Mouse (Mus musculus): ENCODE measurements around the gene Dab2ip. TPM values are rescaled to one million over a fixed set of nuclear protein-coding genes. Genes with fewer than 3 reads are reported as not detected.
A peak's percentile ranks its signal among the peaks of the same experiment; 100 is the strongest.

Gene Dab2ip
- polyA plus RNA-seq, 1 experiment from 2014 or later, result 9.1 TPM

DNA sequence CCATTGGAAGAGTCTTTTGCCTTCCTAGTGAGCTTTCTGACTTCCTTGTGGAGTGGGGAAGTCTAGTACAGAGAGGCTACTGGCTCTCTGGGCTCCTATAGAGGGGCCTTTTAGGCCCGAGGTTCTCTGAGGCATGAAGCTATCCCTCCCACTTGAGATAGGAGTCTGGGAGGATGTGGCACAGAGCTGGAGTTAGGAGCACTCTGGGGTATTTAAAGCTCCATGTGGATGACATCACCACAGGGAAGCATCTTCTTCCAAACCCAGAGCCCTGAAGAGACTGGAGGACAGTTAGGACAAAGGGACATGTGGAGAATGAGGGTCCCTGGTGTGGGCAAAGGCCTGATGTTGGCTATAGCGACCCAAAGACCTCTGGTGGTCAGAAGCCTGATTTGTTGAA lies 136.0 kb downstream of the Dab2ip start:
- Histone ChIP-seq H3K4me3 (ENCODE audit: low read depth, low read length) (no peak overlapping the region), H3K36me3 (replicated peaks; ENCODE audit: insufficient read depth, low read length) (no peaks in the 10 kb centered on the region), H3K9ac (replicated peaks) (no peak overlapping the region), H3K4me2 (ENCODE audit: low read depth, low read length) (no peak overlapping the region), H3K27ac (ENCODE audit: low read depth) (no peak overlapping the region), H3K27me3 (ENCODE audit: insufficient read depth, low read length) (no peaks in the 10 kb centered on the region), H3K4me1 (ENCODE audit: insufficient read depth) (peaks cover 52% of the 10 kb centered on the region), H3K9me3 (ENCODE audit: low read length) (no peaks in the 10 kb centered on the region)
- TF ChIP-seq EP300 (IDR thresholded peaks at IDR 0.05; ENCODE audit: low read depth) (no peak), CTCF (IDR thresholded peaks at IDR 0.05; ENCODE audit: low read depth) (no peak)
- DNase-seq (no peak), ATAC-seq (no peak)
- 43% methylated on average over 2 of the region's 2 CpGs for WGBS (ENCODE audit: insufficient replicate concordance)

DNA sequence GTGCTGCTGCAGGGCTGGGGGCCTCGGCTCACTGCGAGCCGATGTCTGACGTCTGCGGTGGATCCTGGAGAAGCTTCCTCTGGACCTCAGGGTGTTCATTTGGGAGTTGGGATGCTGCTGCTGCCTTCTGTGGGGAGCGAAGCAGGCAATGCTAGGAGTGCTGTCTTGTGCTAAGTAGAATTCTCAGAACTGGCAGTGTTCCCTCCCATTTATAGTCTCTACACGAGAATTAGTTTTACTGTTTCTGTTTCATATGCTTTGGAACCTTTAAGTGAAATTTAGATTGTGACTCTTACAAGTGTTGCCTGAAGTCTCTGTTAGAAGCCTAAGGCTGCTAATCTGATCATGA lies 138.1 kb downstream of the Dab2ip start:
- H3K36me3 ChIP-seq (replicated peaks; ENCODE audit: insufficient read depth, low read length), result no peaks in the 10 kb centered on the region
- no peak for TF ChIP-seq EP300 (IDR thresholded peaks at IDR 0.05; ENCODE audit: low read depth)
- 66% methylated on average over 7 of the region's 7 CpGs for WGBS (ENCODE audit: insufficient replicate concordance)
- H3K9me3 ChIP-seq (ENCODE audit: low read length), result no peaks in the 10 kb centered on the region
- DNase-seq (no peak), ATAC-seq (no peak)
- no peaks in the 10 kb centered on the region for H3K27me3 ChIP-seq (ENCODE audit: insufficient read depth, low read length)
- peaks cover 38% of the 10 kb centered on the region for H3K4me1 ChIP-seq (ENCODE audit: insufficient read depth)
- no peak overlapping the region for H3K4me3 ChIP-seq (ENCODE audit: low read depth, low read length)
- H3K4me2 ChIP-seq (ENCODE audit: low read depth, low read length), result no peak overlapping the region
- H3K9ac ChIP-seq (replicated peaks), result 0 out of 2 replicates have a peak overlapping the region, but pooled peaks have one; percentile 4
- peak overlapping the region; percentile 52; the same call in 1 of the 2 replicates for H3K27ac ChIP-seq (ENCODE audit: low read depth)

DNA sequence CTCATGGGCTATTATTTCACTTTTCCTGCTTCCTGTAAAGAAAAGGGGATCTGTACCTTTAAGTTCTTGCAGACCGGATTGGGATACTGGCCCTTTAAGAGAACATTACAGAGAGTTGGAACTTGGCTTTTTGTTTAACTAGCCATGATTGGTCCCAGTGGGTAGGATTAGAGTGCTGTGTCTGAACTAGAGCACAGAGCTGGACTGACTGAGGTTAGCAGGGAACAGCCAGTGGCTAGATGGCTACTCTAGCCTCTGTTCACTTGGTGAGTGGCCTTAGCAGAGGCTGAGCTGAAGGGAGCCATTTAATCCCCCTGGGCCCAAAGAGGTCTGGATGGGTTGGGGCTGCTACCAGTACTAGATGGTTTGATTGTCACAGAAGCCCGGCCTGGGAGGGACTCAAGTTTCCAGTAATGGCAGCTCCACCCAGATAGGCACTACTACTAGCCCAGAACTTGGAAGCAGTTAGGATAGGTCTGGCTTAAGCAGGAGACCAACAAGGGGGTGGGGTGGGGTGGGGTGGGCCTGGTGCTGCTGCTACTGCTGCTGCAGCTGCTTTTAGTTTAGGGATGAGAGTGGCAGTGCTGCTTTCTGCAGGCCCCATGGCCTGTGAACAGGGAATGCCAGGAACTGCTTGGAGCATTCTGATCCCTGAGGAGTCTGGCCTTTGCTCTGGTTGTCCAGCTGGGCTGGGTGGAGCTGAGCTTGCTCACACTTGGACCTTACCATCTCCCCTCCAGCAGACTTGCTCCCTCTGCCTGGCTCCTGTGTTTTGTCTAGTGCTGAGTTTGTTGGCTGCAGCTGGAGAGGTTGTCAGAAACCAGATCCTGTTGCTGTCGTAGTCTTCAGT lies 138.7 kb downstream of the Dab2ip start:
- peak; percentile 73 for ATAC-seq
- Histone ChIP-seq H3K27me3 (ENCODE audit: insufficient read depth, low read length) (no peaks in the 10 kb centered on the region), H3K36me3 (replicated peaks; ENCODE audit: insufficient read depth, low read length) (no peaks in the 10 kb centered on the region), H3K9ac (replicated peaks) (peak overlapping the region; percentile 54; the same call in 1 of the 2 replicates), H3K4me3 (ENCODE audit: low read depth, low read length) (no peak overlapping the region), H3K4me2 (ENCODE audit: low read depth, low read length) (peak overlapping the region; percentile 43), H3K4me1 (ENCODE audit: insufficient read depth) (peaks cover 34% of the 10 kb centered on the region), H3K9me3 (ENCODE audit: low read length) (no peaks in the 10 kb centered on the region), H3K27ac (ENCODE audit: low read depth) (peak overlapping the region; percentile 52; the same call in 1 of the 2 replicates)
- no peak for TF ChIP-seq EP300 (IDR thresholded peaks at IDR 0.05; ENCODE audit: low read depth)
- TF ChIP-seq CTCF (IDR thresholded peaks at IDR 0.05; ENCODE audit: low read depth), result no peak
- 48% methylated on average over 3 of the region's 3 CpGs for WGBS (ENCODE audit: insufficient replicate concordance)
- no peak for DNase-seq

DNA sequence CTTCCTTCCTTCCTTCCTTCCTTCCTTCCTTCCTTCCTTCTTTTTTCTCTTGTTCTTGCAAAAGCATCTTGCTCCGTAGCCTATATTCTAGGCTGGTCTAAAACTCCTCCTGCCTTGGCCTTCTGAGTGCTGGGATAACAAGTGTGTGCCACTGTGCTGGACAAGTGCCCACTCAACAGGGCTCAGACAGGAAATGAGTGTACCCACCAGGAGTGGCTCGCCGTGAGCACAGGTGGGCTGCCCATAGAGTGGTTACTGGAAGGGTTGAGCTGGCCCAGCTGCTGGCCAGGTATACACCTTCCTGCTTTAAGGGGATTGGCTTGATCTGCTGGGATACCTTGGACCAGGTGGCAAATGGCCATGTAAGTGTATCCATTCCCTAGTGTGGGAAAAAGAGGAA lies 139.7 kb downstream of the Dab2ip start:
- H3K4me1 ChIP-seq (ENCODE audit: insufficient read depth), result peaks cover 30% of the 10 kb centered on the region
- no peak for ATAC-seq
- 65% methylated on average over 3 of the region's 3 CpGs for WGBS (ENCODE audit: insufficient replicate concordance)

DNA sequence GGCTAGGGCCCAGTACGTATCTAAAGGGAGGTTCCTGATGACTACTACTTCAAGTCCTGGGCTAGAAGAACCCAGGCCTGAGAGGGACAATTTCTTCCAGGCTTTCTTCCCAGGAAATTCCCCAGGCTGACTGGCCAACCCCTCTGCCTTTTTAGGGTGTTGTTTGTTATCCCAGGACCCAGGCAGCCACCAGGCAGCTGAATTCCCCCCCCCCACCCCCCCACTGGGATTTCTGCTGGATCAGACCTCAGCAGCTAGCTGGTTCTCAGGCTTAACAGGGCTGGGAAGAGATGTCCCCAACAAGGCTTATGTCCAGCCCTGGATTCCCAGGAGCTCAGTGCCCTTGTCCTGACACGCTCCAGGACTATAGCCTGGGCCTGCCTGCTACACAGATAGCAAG lies 142.9 kb downstream of the Dab2ip start:
- Histone ChIP-seq H3K27ac (ENCODE audit: low read depth) (no peak overlapping the region), H3K4me3 (ENCODE audit: low read depth, low read length) (no peak overlapping the region), H3K4me2 (ENCODE audit: low read depth, low read length) (no peak overlapping the region), H3K36me3 (replicated peaks; ENCODE audit: insufficient read depth, low read length) (no peaks in the 10 kb centered on the region), H3K4me1 (ENCODE audit: insufficient read depth) (peaks cover 16% of the 10 kb centered on the region), H3K9me3 (ENCODE audit: low read length) (no peaks in the 10 kb centered on the region), H3K9ac (replicated peaks) (no peak overlapping the region), H3K27me3 (ENCODE audit: insufficient read depth, low read length) (no peaks in the 10 kb centered on the region)
- ATAC-seq, result no peak
- TF ChIP-seq EP300 (IDR thresholded peaks at IDR 0.05; ENCODE audit: low read depth), result no peak
- TF ChIP-seq CTCF (IDR thresholded peaks at IDR 0.05; ENCODE audit: low read depth), result no peak
- WGBS (ENCODE audit: insufficient replicate concordance), result 81% methylated on average over 2 of the region's 2 CpGs
- no peak for DNase-seq

More for the DNA sequence above, 139.7 kb downstream of the Dab2ip start:
- Histone ChIP-seq H3K36me3 (replicated peaks; ENCODE audit: insufficient read depth, low read length) (no peaks in the 10 kb centered on the region), H3K4me2 (ENCODE audit: low read depth, low read length) (no peak overlapping the region), H3K27me3 (ENCODE audit: insufficient read depth, low read length) (no peaks in the 10 kb centered on the region), H3K9me3 (ENCODE audit: low read length) (no peaks in the 10 kb centered on the region), H3K4me3 (ENCODE audit: low read depth, low read length) (no peak overlapping the region), H3K27ac (ENCODE audit: low read depth) (no peak overlapping the region), H3K9ac (replicated peaks) (no peak overlapping the region)
- DNase-seq, result no peak
- TF ChIP-seq CTCF (IDR thresholded peaks at IDR 0.05; ENCODE audit: low read depth) (no peak), EP300 (IDR thresholded peaks at IDR 0.05; ENCODE audit: low read depth) (no peak)

GRCm38 (mm10) chr2:35702001-35702400 lies 143.9 kb downstream of the Dab2ip start:
- H3K4me3 ChIP-seq (ENCODE audit: low read depth, low read length), result no peak overlapping the region
- no peaks in the 10 kb centered on the region for H3K9me3 ChIP-seq (ENCODE audit: low read length)
- no peaks in the 10 kb centered on the region for H3K27me3 ChIP-seq (ENCODE audit: insufficient read depth, low read length)
- no peak overlapping the region for H3K27ac ChIP-seq (ENCODE audit: low read depth)
- ATAC-seq, result no peak
- DNase-seq, result no peak
- H3K4me1 ChIP-seq (ENCODE audit: insufficient read depth), result peaks cover 5% of the 10 kb centered on the region
- no peak overlapping the region for H3K9ac ChIP-seq (replicated peaks)
- no peak for TF ChIP-seq CTCF (IDR thresholded peaks at IDR 0.05; ENCODE audit: low read depth)
- no peak for TF ChIP-seq EP300 (IDR thresholded peaks at IDR 0.05; ENCODE audit: low read depth)
- WGBS (ENCODE audit: insufficient replicate concordance), result 82% methylated on average over 7 of the region's 7 CpGs
- no peak overlapping the region for H3K4me2 ChIP-seq (ENCODE audit: low read depth, low read length)
- H3K36me3 ChIP-seq (replicated peaks; ENCODE audit: insufficient read depth, low read length), result no peaks in the 10 kb centered on the region
